Mouse (Mus musculus) C2C12 (cell line): Measurements from ENCODE around the gene Atp1a3.

Experiments used
- CTCF ChIP-seq: IDR thresholded peaks from one replicate; pipeline ENCODE4 v1.5.1; 2011; ENCODE audit not compliant: control insufficient read depth, insufficient read depth, insufficient read length
- FOSL1 ChIP-seq: IDR thresholded peaks from one replicate; pipeline ENCODE4 v1.8.0; 2011; ENCODE audit warnings: mild to moderate bottlenecking, low read length; ENCODE audit not compliant: poor library complexity, insufficient read depth, severe bottlenecking

DNA sequence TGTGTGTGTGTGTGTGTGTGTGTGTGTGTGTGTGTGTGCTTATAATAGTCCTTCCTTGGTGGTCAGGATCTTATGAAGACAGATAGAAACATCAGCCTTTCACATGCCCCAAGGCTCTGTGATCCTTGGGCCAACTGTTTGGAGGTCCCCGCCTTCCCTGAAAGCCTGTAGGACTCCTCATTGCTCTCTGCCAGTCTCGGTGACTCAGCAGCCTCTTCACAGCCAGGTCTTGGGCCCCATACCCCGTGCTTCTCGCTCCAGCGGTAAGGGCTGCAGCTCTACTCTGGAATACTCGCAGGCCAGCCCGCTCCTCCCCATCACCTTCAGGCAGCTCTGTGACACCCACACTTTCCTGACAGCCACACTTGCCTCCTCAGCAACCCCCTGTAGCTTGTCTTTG, 20.7 kb upstream of the Atp1a3 start:
- TF ChIP-seq CTCF: no peak
- TF ChIP-seq FOSL1: no peak
